Mouse (Mus musculus): Measurements from ENCODE around the gene Nectin2. TPM values are rescaled to one million over a fixed set of nuclear protein-coding genes. Genes with fewer than 3 reads are reported as not detected.

The Nectin2 gene
- polyA plus RNA-seq, 1 experiment = 11.4 TPM

DNA sequence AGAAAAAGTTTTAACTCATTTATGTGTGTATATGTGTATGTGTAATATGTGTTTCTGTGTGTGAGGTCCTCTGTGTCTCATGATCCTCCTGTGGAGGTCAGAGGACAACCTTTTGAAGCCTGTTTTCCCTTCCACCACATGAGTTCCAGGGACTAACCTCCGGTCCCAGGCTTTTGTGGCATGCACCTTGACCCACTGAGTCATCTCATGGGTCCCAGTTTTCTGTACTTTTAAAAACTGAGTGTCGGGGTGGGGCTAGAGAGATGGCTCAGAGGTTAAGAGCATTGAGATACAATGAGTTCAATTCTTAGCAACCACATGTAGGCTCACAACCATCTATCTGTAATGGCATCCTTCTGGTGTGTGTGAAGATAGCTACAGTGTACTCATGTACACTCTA lies 69.6 kb downstream of the Nectin2 start:
- 97% methylated on average over 2 of the region's 2 CpGs for WGBS
- H3K27ac ChIP-seq (ENCODE audit: control insufficient read depth, insufficient read depth, low read length) = no peak overlapping the region
- TF ChIP-seq CTCF (IDR thresholded peaks at IDR 0.05; ENCODE audit: borderline replicate concordance, control insufficient read depth, extremely low read depth, insufficient read depth, low read length, poor library complexity) = no peak
- no peak for TF ChIP-seq POLR2A (IDR thresholded peaks at IDR 0.05; ENCODE audit: control insufficient read depth, extremely low read depth, insufficient read depth, low read length, poor library complexity)

DNA sequence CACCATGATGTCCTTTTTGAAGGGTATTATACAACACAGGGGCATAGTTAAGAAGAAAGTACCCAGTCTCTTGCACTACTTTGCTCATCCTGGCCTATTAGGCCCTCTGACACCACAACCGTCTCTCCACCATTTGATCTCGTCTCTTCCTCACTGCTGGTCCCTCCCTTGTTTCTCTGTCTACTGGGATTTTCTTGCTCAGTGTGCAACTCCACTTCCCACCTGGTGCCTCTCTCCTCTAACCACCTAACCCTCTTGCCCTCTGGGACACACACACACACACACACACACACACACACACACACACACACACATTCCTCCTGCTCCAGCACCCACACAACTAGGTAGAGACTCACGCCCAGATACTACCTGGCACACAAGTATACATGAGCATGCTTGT lies 71.4 kb downstream of the Nectin2 start:
- Histone ChIP-seq H3K36me3 (ENCODE audit: control insufficient read depth, insufficient read depth, low read length) (no peaks in the 10 kb centered on the region), H3K27me3 (ENCODE audit: control insufficient read depth, insufficient read depth, low read length) (no peaks in the 10 kb centered on the region)
- WGBS = 96% methylated on average over 3 of the region's 3 CpGs

More for the DNA sequence above, 69.6 kb downstream of the Nectin2 start:
- no peaks in the 10 kb centered on the region for H3K27me3 ChIP-seq (ENCODE audit: control insufficient read depth, insufficient read depth, low read length)
- no peaks in the 10 kb centered on the region for H3K36me3 ChIP-seq (ENCODE audit: control insufficient read depth, insufficient read depth, low read length)
- H3K4me3 ChIP-seq (ENCODE audit: control insufficient read depth, insufficient read depth, low read length) = no peak overlapping the region
- H3K4me1 ChIP-seq (replicated peaks; ENCODE audit: control insufficient read depth, insufficient read depth, low read length) = no peaks in the 10 kb centered on the region
- DNase-seq = no peak

DNA sequence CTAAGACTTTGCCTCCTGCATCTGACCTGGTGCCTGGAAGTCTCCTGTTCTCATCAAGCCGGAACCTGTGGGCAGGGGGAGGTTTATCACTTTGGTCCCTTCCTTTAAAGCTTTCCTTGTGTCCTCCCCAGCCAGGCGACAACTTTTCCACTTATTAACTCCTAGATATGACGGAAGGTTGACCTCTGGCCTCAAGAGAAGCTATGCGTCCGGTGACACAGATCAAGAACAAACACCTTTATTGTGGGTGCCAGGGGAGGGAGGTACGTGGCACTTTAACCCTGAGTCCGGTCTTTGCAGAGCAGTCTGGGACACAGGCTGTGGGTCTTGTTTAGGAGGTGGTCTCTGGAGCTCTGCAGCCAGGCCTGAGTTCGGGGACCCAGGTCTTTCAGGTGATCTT lies 72.4 kb downstream of the Nectin2 start, which contains the start of gene Apoc2:
Gene Apoc2 (minus strand): TSS at position 70 of the 400 bp plus-strand sequence.
- TF ChIP-seq CTCF (IDR thresholded peaks at IDR 0.05; ENCODE audit: borderline replicate concordance, control insufficient read depth, extremely low read depth, insufficient read depth, low read length, poor library complexity) (no peak), POLR2A (IDR thresholded peaks at IDR 0.05; ENCODE audit: control insufficient read depth, extremely low read depth, insufficient read depth, low read length, poor library complexity) (no peak)
- H3K4me3 ChIP-seq (ENCODE audit: control insufficient read depth, insufficient read depth, low read length) = no peak within 1 kb of the TSS
- H3K4me1 ChIP-seq (replicated peaks; ENCODE audit: control insufficient read depth, insufficient read depth, low read length) = no peaks in the 10 kb centered on the region
- no peak for DNase-seq
- no peak within 1 kb of the TSS for H3K27ac ChIP-seq (ENCODE audit: control insufficient read depth, insufficient read depth, low read length)
- no peaks in the 10 kb centered on the region for H3K27me3 ChIP-seq (ENCODE audit: control insufficient read depth, insufficient read depth, low read length)
- no peaks in the 10 kb centered on the region for H3K36me3 ChIP-seq (ENCODE audit: control insufficient read depth, insufficient read depth, low read length)
- WGBS = 94% methylated on average over 8 of the region's 8 CpGs

More for the DNA sequence above, 71.4 kb downstream of the Nectin2 start:
- Histone ChIP-seq H3K4me3 (ENCODE audit: control insufficient read depth, insufficient read depth, low read length) (no peak overlapping the region), H3K27ac (ENCODE audit: control insufficient read depth, insufficient read depth, low read length) (no peak overlapping the region), H3K4me1 (replicated peaks; ENCODE audit: control insufficient read depth, insufficient read depth, low read length) (no peaks in the 10 kb centered on the region)
- TF ChIP-seq POLR2A (IDR thresholded peaks at IDR 0.05; ENCODE audit: control insufficient read depth, extremely low read depth, insufficient read depth, low read length, poor library complexity) (no peak), CTCF (IDR thresholded peaks at IDR 0.05; ENCODE audit: borderline replicate concordance, control insufficient read depth, extremely low read depth, insufficient read depth, low read length, poor library complexity) (no peak)
- no peak for DNase-seq

DNA sequence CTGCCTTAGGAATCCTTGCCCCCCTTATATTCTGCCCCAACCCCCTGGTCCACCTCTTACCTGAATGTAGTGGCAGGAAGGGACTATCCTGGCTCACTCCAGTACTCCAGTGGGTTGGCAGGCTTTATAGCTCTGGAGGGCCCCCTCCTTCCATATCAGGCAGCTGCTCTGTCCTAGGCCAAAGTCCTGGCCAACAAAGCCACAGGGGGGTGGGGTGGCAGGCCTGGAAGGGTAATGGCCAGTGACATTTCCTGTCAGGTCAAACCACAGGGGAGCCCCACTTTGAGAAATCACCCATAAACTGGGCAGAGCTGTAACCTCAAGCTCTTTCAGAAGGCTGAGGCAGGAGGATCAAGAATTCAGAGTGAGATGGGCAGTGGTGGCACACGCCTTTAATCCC lies 73.6 kb downstream of the Nectin2 start:
- TF ChIP-seq POLR2A (IDR thresholded peaks at IDR 0.05; ENCODE audit: control insufficient read depth, extremely low read depth, insufficient read depth, low read length, poor library complexity) = no peak
- TF ChIP-seq CTCF (IDR thresholded peaks at IDR 0.05; ENCODE audit: borderline replicate concordance, control insufficient read depth, extremely low read depth, insufficient read depth, low read length, poor library complexity) = no peak
- Histone ChIP-seq H3K4me1 (replicated peaks; ENCODE audit: control insufficient read depth, insufficient read depth, low read length) (no peaks in the 10 kb centered on the region), H3K4me3 (ENCODE audit: control insufficient read depth, insufficient read depth, low read length) (no peak overlapping the region), H3K27me3 (ENCODE audit: control insufficient read depth, insufficient read depth, low read length) (no peaks in the 10 kb centered on the region), H3K27ac (ENCODE audit: control insufficient read depth, insufficient read depth, low read length) (no peak overlapping the region), H3K36me3 (ENCODE audit: control insufficient read depth, insufficient read depth, low read length) (no peaks in the 10 kb centered on the region)
- no peak for DNase-seq
- 86% methylated on average over 1 of the region's 1 CpGs for WGBS

DNA sequence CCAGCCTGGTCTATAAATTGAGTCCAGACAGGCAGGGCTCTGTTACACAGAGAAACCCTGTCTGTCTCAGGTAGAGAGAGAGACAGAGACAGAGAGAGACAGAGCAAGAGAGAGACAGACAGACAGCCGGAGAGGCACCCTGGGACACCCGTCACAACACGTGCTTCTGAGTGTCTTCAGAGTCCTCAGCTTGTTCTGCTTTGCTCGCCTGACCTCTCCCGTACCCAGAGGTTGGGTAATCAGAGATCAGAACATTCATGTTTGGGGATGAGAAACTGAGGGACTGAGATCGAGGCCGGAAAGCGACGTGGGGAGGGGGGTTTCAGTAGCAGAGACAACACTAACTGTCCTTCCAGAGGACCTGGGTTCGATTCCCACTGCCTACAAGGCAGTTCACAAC lies 74.5 kb downstream of the Nectin2 start:
- TF ChIP-seq CTCF (IDR thresholded peaks at IDR 0.05; ENCODE audit: borderline replicate concordance, control insufficient read depth, extremely low read depth, insufficient read depth, low read length, poor library complexity) (no peak), POLR2A (IDR thresholded peaks at IDR 0.05; ENCODE audit: control insufficient read depth, extremely low read depth, insufficient read depth, low read length, poor library complexity) (no peak)
- 85% methylated on average over 10 of the region's 10 CpGs for whole genome bisulfite sequencing
- Histone ChIP-seq H3K27ac (ENCODE audit: control insufficient read depth, insufficient read depth, low read length) (no peak overlapping the region), H3K4me3 (ENCODE audit: control insufficient read depth, insufficient read depth, low read length) (no peak overlapping the region), H3K27me3 (ENCODE audit: control insufficient read depth, insufficient read depth, low read length) (no peaks in the 10 kb centered on the region), H3K36me3 (ENCODE audit: control insufficient read depth, insufficient read depth, low read length) (no peaks in the 10 kb centered on the region), H3K4me1 (replicated peaks; ENCODE audit: control insufficient read depth, insufficient read depth, low read length) (no peaks in the 10 kb centered on the region)
- DNase-seq = no peak

DNA sequence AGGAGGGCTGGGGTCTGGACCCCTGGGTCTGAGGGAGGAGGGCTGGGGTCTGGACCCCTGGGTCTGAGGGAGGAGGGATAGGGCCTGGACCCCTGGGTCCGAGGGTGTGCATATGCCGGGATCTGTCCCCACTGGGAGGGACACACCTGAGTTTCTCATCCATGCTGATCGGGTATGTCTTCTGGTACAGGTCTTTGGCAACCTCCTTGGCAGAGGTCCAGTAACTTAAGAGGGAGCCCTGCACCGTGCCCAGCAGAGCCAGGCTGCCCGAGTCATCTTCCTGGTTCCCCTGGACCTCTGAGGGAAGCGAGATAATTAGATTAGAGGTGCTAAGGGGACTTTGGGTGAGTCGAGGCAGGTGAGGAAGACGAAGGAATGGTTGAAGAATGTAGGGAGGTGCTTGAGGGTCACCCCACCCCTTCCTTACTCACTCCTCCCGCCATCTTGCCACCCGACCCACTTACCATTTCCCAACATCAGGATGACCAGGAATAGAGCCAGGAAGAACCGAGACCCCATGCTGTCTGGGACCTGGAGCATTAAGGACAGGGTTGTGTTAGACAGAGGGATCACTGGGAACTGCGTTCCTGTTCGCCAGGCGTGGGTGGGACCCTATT lies 77.1 kb downstream of the Nectin2 start:
- DNase-seq = no peak
- H3K36me3 ChIP-seq (ENCODE audit: control insufficient read depth, insufficient read depth, low read length) = no peaks in the 10 kb centered on the region
- WGBS = 63% methylated on average over 14 of the region's 14 CpGs
- H3K27ac ChIP-seq (ENCODE audit: control insufficient read depth, insufficient read depth, low read length) = no peak overlapping the region
- H3K4me1 ChIP-seq (replicated peaks; ENCODE audit: control insufficient read depth, insufficient read depth, low read length) = peaks cover 4% of the 10 kb centered on the region
- no peak for TF ChIP-seq CTCF (IDR thresholded peaks at IDR 0.05; ENCODE audit: borderline replicate concordance, control insufficient read depth, extremely low read depth, insufficient read depth, low read length, poor library complexity)
- no peak for TF ChIP-seq POLR2A (IDR thresholded peaks at IDR 0.05; ENCODE audit: control insufficient read depth, extremely low read depth, insufficient read depth, low read length, poor library complexity)
- H3K27me3 ChIP-seq (ENCODE audit: control insufficient read depth, insufficient read depth, low read length) = no peaks in the 10 kb centered on the region
- no peak overlapping the region for H3K4me3 ChIP-seq (ENCODE audit: control insufficient read depth, insufficient read depth, low read length)

DNA sequence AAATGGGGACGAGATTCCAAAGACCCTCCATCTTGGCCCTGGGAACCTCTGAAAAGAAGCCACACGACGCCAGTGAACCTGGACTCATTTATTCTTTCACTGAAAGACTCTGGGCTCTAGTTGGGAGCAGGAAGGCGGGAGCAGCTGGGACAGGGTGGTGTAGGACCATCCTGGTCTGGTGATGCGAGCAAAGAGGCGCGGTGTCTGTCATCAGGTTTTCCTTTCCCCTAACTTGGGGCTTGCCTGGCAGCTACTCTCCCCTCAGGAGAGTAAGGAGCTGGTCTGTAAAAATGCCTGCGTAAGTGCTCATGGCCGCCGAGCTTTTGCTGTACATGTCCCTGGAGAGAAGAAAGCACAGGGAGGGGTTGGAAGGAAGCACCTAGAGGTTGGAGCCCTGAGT lies 78.8 kb downstream of the Nectin2 start:
- 90% methylated on average over 10 of the region's 10 CpGs for WGBS
- Histone ChIP-seq H3K4me1 (replicated peaks; ENCODE audit: control insufficient read depth, insufficient read depth, low read length) (peaks cover 4% of the 10 kb centered on the region), H3K4me3 (ENCODE audit: control insufficient read depth, insufficient read depth, low read length) (no peak overlapping the region), H3K27ac (ENCODE audit: control insufficient read depth, insufficient read depth, low read length) (no peak overlapping the region), H3K27me3 (ENCODE audit: control insufficient read depth, insufficient read depth, low read length) (no peaks in the 10 kb centered on the region), H3K36me3 (ENCODE audit: control insufficient read depth, insufficient read depth, low read length) (no peaks in the 10 kb centered on the region)
- no peak for DNase-seq
- TF ChIP-seq POLR2A (IDR thresholded peaks at IDR 0.05; ENCODE audit: control insufficient read depth, extremely low read depth, insufficient read depth, low read length, poor library complexity) = no peak
- no peak for TF ChIP-seq CTCF (IDR thresholded peaks at IDR 0.05; ENCODE audit: borderline replicate concordance, control insufficient read depth, extremely low read depth, insufficient read depth, low read length, poor library complexity)
